26 mouse cellular contexts compared by ENCODE assay signal in the genomic region with DNA sequence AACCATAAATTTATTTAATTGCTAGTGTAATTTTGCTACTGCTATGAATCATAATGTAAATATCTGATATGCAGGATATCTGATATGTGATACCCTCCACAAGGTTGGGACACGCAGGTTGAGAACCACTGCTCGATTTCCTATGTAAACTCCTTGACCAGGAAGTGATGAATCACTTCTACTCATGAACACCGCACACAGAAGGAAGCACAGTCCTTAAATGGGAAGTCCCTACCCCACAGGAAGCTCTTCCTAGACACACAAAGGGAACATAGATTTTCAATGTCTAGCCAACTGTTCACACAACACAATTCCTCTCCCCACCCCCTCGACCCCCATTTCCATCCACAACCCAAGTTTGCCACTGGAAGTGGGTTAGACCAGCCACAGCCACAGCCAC. TPM values are rescaled to one million over a fixed set of nuclear protein-coding genes. Genes with fewer than 3 reads are reported as not detected.
DNase-seq lines count a peak whose midpoint lies in the region; ATAC-seq and TF ChIP-seq lines count a peak whose summit lies in the region.
"Had no signal": no experiment of that assay in that cellular context is flagged by ENCODE, and none has a peak within 500 bp of the region (broad histone marks: within the 10 kb centered on the region; RNA-seq: fewer than 3 reads in every experiment).

No protein-coding gene starts in this region.

- ATAC-seq in embryonic facial prominence, embryonic 14.5 days (ENCODE audit: low read depth) = no peak
- ATAC-seq in lung, postnatal 0 days = peak; percentile 32; the same call in 1 of the 2 replicates
- peak; percentile 82 for ATAC-seq in megakaryocyte, adult 5-6 weeks (ENCODE audit: poor library complexity, severe bottlenecking)
- ATAC-seq in monocyte, adult 5-6 weeks (replicated peaks; ENCODE audit: insufficient number of reproducible peaks, low FRiP score, low TSS enrichment, poor library complexity, severe bottlenecking) = 0 out of 2 replicates have a peak, but pooled peaks have one; percentile 40
- no peak for ATAC-seq in midbrain, embryonic 11.5 days (ENCODE audit: low FRiP score)
- ATAC-seq in hindbrain, embryonic 13.5 days (ENCODE audit: low FRiP score) = no peak
- ATAC-seq: CD4-positive, CD25-positive, alpha-beta regulatory T cell, adult 4 months; forebrain, embryonic 13.5 days; forebrain, embryonic 15.5 days; forebrain, postnatal 0 days had no signal

- DNase-seq in embryonic facial prominence, embryonic 14.5 days (ENCODE audit: low spot score) = peak; percentile 4
- no peak for DNase-seq in embryonic facial prominence, embryonic 10.5 days (ENCODE audit: low spot score)
- peak; percentile 46 for DNase-seq in lung, postnatal 0 days (ENCODE audit: low spot score)
- DNase-seq in lung, postnatal 25 days (ENCODE audit: low spot score) = no peak
- DNase-seq in midbrain, embryonic 11.5 days (ENCODE audit: low spot score, missing footprints) = no peak
- DNase-seq: adrenal gland, adult 2 months; adrenal gland, postnatal 10 days; adrenal gland, postnatal 36 days; B cell, adult 2 months; cerebellum, adult 11-12 months; cerebellum, adult 2 months; cerebellum, adult 9-10 months; cerebellum, postnatal 10 days; cerebellum, postnatal 25 days; forebrain, postnatal 0 days had no signal

- no peak overlapping the region for H3K27ac ChIP-seq in embryonic facial prominence, embryonic 14.5 days (replicated peaks; ENCODE audit: low read depth, low read length)
- H3K27ac ChIP-seq in embryonic facial prominence, embryonic 10.5 days (replicated peaks) = no peak overlapping the region
- H3K27ac ChIP-seq in lung, postnatal 0 days (ENCODE audit: low read length) = no peak overlapping the region
- H3K27ac ChIP-seq in midbrain, embryonic 11.5 days (ENCODE audit: low read depth, low read length) = no peak overlapping the region
- H3K27ac ChIP-seq in hindbrain, embryonic 13.5 days = no peak overlapping the region
- H3K27ac ChIP-seq: embryonic facial prominence, embryonic 13.5 days; forebrain, embryonic 13.5 days; forebrain, embryonic 15.5 days had no signal

- H3K4me1 ChIP-seq in embryonic facial prominence, embryonic 14.5 days (ENCODE audit: control insufficient read depth, insufficient read depth, low read length) = peaks cover 7% of the 10 kb centered on the region; the same call in 1 of the 2 replicates
- peaks cover 11% of the 10 kb centered on the region; the same call in 1 of the 2 replicates for H3K4me1 ChIP-seq in embryonic facial prominence, embryonic 10.5 days
- no peaks in the 10 kb centered on the region; the same call in 1 of the 2 replicates for H3K4me1 ChIP-seq in lung, postnatal 0 days (ENCODE audit: insufficient read depth, low read depth, low read length)
- no peaks in the 10 kb centered on the region for H3K4me1 ChIP-seq in midbrain, embryonic 11.5 days (ENCODE audit: control insufficient read depth, insufficient read depth, low read length)
- H3K4me1 ChIP-seq in hindbrain, embryonic 13.5 days (replicated peaks) = 0 out of 2 replicates have a peak, but pooled peaks cover 6% of the 10 kb centered on the region

- TF ChIP-seq CTCF in lung, postnatal 0 days (IDR thresholded peaks at IDR 0.05) = no peak

- no peak overlapping the region for H3K4me3 ChIP-seq in embryonic facial prominence, embryonic 14.5 days (ENCODE audit: low read depth, low read length)
- H3K4me3 ChIP-seq in embryonic facial prominence, embryonic 10.5 days = no peak overlapping the region
- H3K4me3 ChIP-seq in lung, postnatal 0 days (ENCODE audit: low read depth, low read length) = no peak overlapping the region
- H3K4me3 ChIP-seq in midbrain, embryonic 11.5 days (ENCODE audit: low read depth, low read length) = no peak overlapping the region
- no peak overlapping the region for H3K4me3 ChIP-seq in hindbrain, embryonic 13.5 days
- H3K4me3 ChIP-seq: embryonic facial prominence, embryonic 13.5 days; forebrain, embryonic 13.5 days; forebrain, embryonic 15.5 days had no signal

- H3K4me2 ChIP-seq in embryonic facial prominence, embryonic 14.5 days (ENCODE audit: low read depth, low read length) = no peak overlapping the region
- no peak overlapping the region for H3K4me2 ChIP-seq in lung, postnatal 0 days (replicated peaks; ENCODE audit: low read depth, low read length)
- H3K4me2 ChIP-seq in midbrain, embryonic 11.5 days = no peak overlapping the region
- no peak overlapping the region for H3K4me2 ChIP-seq in hindbrain, embryonic 13.5 days
- H3K4me2 ChIP-seq: embryonic facial prominence, embryonic 13.5 days; forebrain, embryonic 13.5 days; forebrain, embryonic 15.5 days had no signal

- WGBS in embryonic facial prominence, embryonic 14.5 days = 60% methylated on average over 4 of the region's 4 CpGs
- WGBS in embryonic facial prominence, embryonic 10.5 days = 77% methylated on average over 4 of the region's 4 CpGs
- WGBS in lung, postnatal 0 days = 18% methylated on average over 4 of the region's 4 CpGs
- WGBS in midbrain, embryonic 11.5 days = 89% methylated on average over 4 of the region's 4 CpGs
- WGBS in hindbrain, embryonic 13.5 days = 80% methylated on average over 4 of the region's 4 CpGs

- no peak overlapping the region for H3K9ac ChIP-seq in embryonic facial prominence, embryonic 14.5 days (ENCODE audit: low read depth, low read length)
- H3K9ac ChIP-seq in lung, postnatal 0 days (replicated peaks; ENCODE audit: low read depth) = no peak overlapping the region
- no peak overlapping the region for H3K9ac ChIP-seq in midbrain, embryonic 11.5 days (ENCODE audit: low read length)
- no peak overlapping the region for H3K9ac ChIP-seq in hindbrain, embryonic 13.5 days
- H3K9ac ChIP-seq: embryonic facial prominence, embryonic 13.5 days; forebrain, embryonic 13.5 days; forebrain, embryonic 15.5 days; forebrain, postnatal 0 days had no signal

- H3K27me3 ChIP-seq in embryonic facial prominence, embryonic 14.5 days (replicated peaks; ENCODE audit: control insufficient read depth, insufficient read depth, low read length) = no peaks in the 10 kb centered on the region
- no peaks in the 10 kb centered on the region for H3K27me3 ChIP-seq in embryonic facial prominence, embryonic 10.5 days (replicated peaks; ENCODE audit: low read depth, poor library complexity, severe bottlenecking)
- H3K27me3 ChIP-seq in lung, postnatal 0 days (replicated peaks; ENCODE audit: insufficient read depth, low read length) = no peaks in the 10 kb centered on the region
- H3K27me3 ChIP-seq in midbrain, embryonic 11.5 days (ENCODE audit: control insufficient read depth, insufficient read depth, low read length) = no peaks in the 10 kb centered on the region
- H3K27me3 ChIP-seq in hindbrain, embryonic 13.5 days = 0 out of 2 replicates have a peak, but pooled peaks cover 4% of the 10 kb centered on the region
- H3K27me3 ChIP-seq: forebrain, embryonic 13.5 days; forebrain, embryonic 15.5 days had no signal

- no peaks in the 10 kb centered on the region for H3K36me3 ChIP-seq in embryonic facial prominence, embryonic 14.5 days (ENCODE audit: control insufficient read depth, insufficient read depth, low read length)
- H3K36me3 ChIP-seq in embryonic facial prominence, embryonic 10.5 days (replicated peaks) = no peaks in the 10 kb centered on the region
- no peaks in the 10 kb centered on the region for H3K36me3 ChIP-seq in lung, postnatal 0 days (ENCODE audit: insufficient read depth, low read length)
- H3K36me3 ChIP-seq in midbrain, embryonic 11.5 days (ENCODE audit: control insufficient read depth, insufficient read depth, low read length) = no peaks in the 10 kb centered on the region
- no peaks in the 10 kb centered on the region for H3K36me3 ChIP-seq in hindbrain, embryonic 13.5 days
- H3K36me3 ChIP-seq: embryonic facial prominence, embryonic 13.5 days; forebrain, embryonic 15.5 days had no signal

- no peaks in the 10 kb centered on the region for H3K9me3 ChIP-seq in embryonic facial prominence, embryonic 14.5 days (ENCODE audit: control insufficient read depth, low read length)
- H3K9me3 ChIP-seq in embryonic facial prominence, embryonic 10.5 days = no peaks in the 10 kb centered on the region
- no peaks in the 10 kb centered on the region for H3K9me3 ChIP-seq in lung, postnatal 0 days (ENCODE audit: low read length)
- H3K9me3 ChIP-seq in midbrain, embryonic 11.5 days (ENCODE audit: control insufficient read depth, low read length) = no peaks in the 10 kb centered on the region
- no peaks in the 10 kb centered on the region for H3K9me3 ChIP-seq in hindbrain, embryonic 13.5 days
- H3K9me3 ChIP-seq: embryonic facial prominence, embryonic 13.5 days; forebrain, embryonic 13.5 days; forebrain, embryonic 15.5 days had no signal

- TF ChIP-seq EP300 in lung, postnatal 0 days (IDR thresholded peaks at IDR 0.05) = no peak

RNA-seq across cellular contexts. Expression of a gene that starts 15.7 kb away (rescaled TPM):
- 0.22 and 0.54 TPM in 2 replicates for polyA plus RNA-seq in embryonic facial prominence, embryonic 14.5 days (2014; fragmentation: Nextera tagmentation; extraction: Ambion mirVana)
- polyA plus RNA-seq in embryonic facial prominence, embryonic 10.5 days (2016; fragmentation: Nextera tagmentation; extraction: Ambion mirVana) = 0.19 and 0.36 TPM in 2 replicates
- 0.29 and 0.53 TPM in 2 replicates for polyA plus RNA-seq in lung, postnatal 0 days (2015; fragmentation: Nextera tagmentation; extraction: Ambion mirVana)
- 0.78 and 1.2 TPM in 2 replicates for total RNA-seq in megakaryocyte, adult 5-6 weeks (2015)
- total RNA-seq in megakaryocyte, adult 5-6 weeks (2017) = not detected in 2 replicates
- 0.87 TPM in 1 of 3 replicates, not detected in the others for total RNA-seq in monocyte, adult 5-6 weeks (2017)
- polyA plus RNA-seq in midbrain, embryonic 11.5 days (2014; fragmentation: Nextera tagmentation; extraction: Ambion mirVana) = not detected in 2 replicates
- polyA plus RNA-seq in hindbrain, embryonic 13.5 days (2015; fragmentation: Nextera tagmentation; extraction: Ambion mirVana) = not detected in 2 replicates
- total RNA-seq: ES-E14; forebrain, postnatal 0 days; MEL had no signal
- polyA plus RNA-seq: CD4-positive, CD25-positive, alpha-beta regulatory T cell, adult 4 months; embryonic facial prominence, embryonic 11.5 days; embryonic facial prominence, embryonic 13.5 days; forebrain, embryonic 11.5 days; forebrain, embryonic 13.5 days had no signal

RNA-seq across cellular contexts. Expression of a gene that starts 48.6 kb away (rescaled TPM):
- polyA plus RNA-seq in embryonic facial prominence, embryonic 14.5 days (2014; fragmentation: Nextera tagmentation; extraction: Ambion mirVana) = 16.9 and 18.5 TPM in 2 replicates
- 5.3 and 6.7 TPM in 2 replicates for polyA plus RNA-seq in embryonic facial prominence, embryonic 10.5 days (2016; fragmentation: Nextera tagmentation; extraction: Ambion mirVana)
- polyA plus RNA-seq in lung, postnatal 0 days (2015; fragmentation: Nextera tagmentation; extraction: Ambion mirVana) = 2.9 and 3.1 TPM in 2 replicates
- total RNA-seq in megakaryocyte, adult 5-6 weeks (2015) = 15.3 and 17.5 TPM in 2 replicates
- total RNA-seq in megakaryocyte, adult 5-6 weeks (2017) = 6.4 and 8.1 TPM in 2 replicates
- total RNA-seq in monocyte, adult 5-6 weeks (2017) = 12.9 to 19.7 TPM (median 18.0 TPM) in 3 replicates
- polyA plus RNA-seq in midbrain, embryonic 11.5 days (2014; fragmentation: Nextera tagmentation; extraction: Ambion mirVana) = 3.2 and 3.4 TPM in 2 replicates
- polyA plus RNA-seq in hindbrain, embryonic 13.5 days (2015; fragmentation: Nextera tagmentation; extraction: Ambion mirVana) = 22.5 and 23.2 TPM in 2 replicates
- total RNA-seq: MEL had no signal

Comparison
In these comparisons a context has a peak if more than half of its experiments do, and no peak if none do; other contexts are left out.
1. DNase-seq: peak in embryonic facial prominence, embryonic 14.5 days (single experiment) and lung, postnatal 0 days (single experiment); none in embryonic facial prominence, embryonic 10.5 days (single experiment), lung, postnatal 25 days (single experiment) and midbrain, embryonic 11.5 days (single experiment).
2. ATAC-seq: peak in lung, postnatal 0 days (single experiment), megakaryocyte, adult 5-6 weeks (single experiment) and monocyte, adult 5-6 weeks (single experiment); none in embryonic facial prominence, embryonic 14.5 days (single experiment), midbrain, embryonic 11.5 days (single experiment) and hindbrain, embryonic 13.5 days (single experiment).